Mouse (Mus musculus) mouse trophoblast stem cell (cell line): ENCODE measurements around the gene Abl2.
"Not testable (repeated sequence)": the region's sequence is repeated elsewhere in the genome, so short reads cannot be mapped to it uniquely, and the experiment has no call there.

Experiments
- in situ Hi-C, 2 experiments: fragments of 300-500 bp; cut with MseI, MboI; formaldehyde crosslinking; loops; 2 replicates in 1 of 2; 3 replicates in 1 of 2; pipeline ENCODE4 v1.15.1; 2025

Gene Abl2

DNA sequence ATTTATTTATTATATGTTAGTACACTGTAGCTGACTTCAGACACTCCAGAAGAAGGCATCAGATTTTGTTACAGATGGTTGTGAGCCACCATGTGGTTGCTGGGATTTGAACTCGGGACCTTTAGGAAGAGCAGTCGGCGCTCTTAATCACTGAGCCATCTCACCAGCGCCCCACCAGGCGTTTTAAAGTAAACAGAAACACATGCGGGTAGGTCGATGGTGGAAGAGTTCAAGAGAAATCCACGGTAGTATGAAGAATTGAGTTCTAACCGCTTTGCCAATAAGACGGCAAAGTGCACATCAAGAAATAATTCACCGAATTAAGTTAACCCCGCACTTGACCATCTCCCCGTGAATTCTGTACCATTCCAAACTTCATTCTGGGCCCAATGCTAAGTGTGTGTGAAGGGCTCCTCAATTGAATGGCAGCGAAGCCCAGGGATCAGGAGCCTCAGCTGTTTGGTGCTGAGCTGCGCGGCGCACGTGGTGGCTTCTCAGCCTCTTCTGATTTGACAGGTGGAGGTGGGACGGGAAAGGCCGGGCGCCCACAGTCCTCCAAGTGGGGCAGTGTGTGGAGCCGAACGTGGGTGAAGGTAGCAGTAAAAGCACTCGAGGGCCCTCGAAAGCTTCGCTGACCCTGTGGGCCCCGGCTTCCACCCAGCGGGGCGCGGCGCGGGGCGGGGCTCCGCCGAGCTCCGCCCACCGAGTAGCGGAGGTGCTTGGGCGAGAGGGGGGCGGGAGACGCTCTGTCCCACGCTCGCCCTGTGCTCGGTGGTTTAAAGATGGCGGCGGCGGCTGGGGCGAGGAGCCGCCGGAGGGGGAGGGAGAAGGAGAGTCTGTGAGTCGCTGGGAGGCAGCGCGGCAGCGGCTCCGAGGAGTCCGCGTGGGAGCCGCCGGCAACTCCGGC, at the start of gene Abl2:
Abl2 (plus strand) TSS at position 763 of the 907 bp plus-strand sequence.
- in situ Hi-C loops = no loop called here

DNA sequence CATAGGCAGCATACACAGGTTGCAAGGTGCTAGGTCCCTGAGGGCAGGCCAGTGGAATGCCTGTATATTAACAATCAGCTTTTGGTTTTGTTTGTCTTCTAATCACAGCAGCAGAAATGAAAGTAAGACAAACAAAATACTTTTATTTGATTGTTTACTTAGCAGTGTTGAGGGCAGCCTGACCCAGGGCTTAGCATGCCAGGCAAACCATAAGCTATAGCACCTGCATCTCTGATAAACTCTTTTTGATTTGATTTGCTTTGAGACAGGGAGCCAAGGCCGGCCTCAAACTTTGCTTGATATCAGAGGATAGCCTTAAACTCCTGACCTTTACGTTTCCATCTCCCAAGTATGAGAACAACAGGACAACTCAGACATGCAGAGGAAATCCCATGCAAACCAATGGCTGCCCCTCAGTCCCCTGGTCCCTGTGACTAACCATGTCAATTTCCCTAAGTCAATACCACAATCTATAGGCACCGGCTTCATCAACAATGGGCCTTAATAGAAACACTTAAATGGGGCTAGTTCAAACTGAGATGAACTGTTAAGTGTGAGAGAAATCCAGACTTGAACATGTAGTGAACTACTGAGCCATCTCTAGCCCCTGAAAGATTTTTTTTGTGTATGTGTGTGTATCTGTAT, 38.3 kb upstream of the Abl2 start:
- in situ Hi-C loops = no loop called here

DNA sequence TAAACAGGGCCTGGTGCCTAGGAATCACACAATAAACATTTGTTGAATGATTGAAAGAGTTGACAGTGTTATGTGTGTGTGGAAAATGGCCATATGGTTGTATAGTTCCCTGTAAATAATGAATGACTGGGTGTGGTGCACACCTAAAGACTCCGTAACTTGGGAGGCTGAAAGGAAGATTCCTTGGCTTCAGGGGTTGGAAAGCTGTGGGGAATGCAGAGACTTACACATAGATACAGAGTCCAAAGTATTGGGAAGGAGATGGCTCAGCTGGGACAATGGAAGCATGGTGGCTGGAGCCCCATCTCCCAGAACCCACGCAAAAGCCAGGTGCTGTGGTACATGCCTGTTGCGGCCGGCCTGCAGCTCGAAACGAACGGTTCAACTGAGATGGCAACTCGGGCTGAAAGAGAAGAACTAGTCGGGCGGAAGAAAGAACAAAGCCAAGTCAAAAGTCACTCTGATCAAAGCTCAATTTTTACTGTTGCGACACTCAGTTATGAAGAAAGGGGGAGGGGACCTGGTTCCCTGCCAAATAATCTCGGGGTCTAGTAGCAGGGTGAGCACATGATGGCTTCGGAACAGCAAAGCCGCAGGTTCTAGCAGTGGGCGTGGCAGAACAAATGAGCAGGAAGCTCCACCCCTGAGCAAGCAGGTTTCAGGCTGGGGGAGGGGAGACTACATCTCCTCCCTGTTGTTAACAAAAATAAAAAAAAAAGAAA, 36.6 kb upstream of the Abl2 start:
- in situ Hi-C loops = no loop called here

DNA sequence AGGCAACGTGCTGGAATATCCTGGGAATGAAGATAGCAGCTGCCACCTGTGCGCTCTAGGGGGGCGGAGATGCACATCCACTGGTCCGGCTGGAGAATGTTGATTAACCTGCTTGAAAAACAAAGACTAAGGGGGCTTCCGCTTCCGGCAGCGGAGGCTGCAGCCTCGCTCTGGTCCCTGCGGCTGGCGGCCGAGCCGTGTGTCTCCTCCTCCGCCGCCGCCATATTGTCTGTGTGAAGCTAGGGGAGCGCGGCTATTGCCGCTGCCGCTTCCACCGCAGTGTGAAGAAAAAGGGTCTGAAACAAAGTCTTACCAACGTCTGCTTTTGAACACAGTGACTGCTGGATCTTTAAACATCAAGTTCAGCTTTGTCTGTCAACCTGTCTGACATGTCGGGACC, 34.7 kb upstream of the Abl2 start, which contains the start of gene Gm10031:
Gm10031 (plus strand) TSS at position 171 of the 400 bp plus-strand sequence.
- in situ Hi-C loops = not testable (repeated sequence)

DNA sequence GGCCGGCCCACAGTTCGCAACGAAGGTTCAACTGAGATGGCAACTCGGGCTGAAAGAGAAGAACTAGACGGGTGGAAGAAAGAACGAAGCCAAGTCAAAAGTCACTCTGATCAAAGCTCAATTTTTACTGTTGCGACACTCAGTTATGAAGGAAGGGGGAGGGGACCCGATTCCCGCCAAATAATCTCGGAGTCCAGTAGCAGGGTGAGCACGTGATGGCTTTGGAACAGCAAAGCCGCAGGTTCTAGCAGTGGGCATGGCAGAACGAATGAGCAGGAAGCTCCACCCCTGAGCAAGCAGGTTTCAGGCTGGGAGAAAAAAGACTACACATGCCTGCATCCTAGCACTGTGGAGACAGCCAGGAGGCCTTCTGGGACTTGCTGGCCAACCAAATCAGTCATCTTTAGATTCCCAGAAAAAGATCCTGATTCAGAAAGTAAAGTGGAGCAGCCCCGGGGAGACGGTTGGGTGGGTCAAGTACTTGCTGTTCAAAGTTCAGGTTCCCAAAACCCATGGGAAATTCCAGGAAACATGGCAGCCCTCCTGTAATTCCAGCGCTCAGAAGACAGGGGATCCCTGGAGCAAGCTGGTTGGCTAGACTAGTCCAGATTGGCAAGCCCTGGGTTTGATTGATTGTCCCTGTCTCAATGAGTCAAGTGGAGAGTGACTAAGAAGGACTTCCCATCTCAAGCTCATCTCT, 26.0 kb upstream of the Abl2 start:
- in situ Hi-C loops = not testable (repeated sequence)

DNA sequence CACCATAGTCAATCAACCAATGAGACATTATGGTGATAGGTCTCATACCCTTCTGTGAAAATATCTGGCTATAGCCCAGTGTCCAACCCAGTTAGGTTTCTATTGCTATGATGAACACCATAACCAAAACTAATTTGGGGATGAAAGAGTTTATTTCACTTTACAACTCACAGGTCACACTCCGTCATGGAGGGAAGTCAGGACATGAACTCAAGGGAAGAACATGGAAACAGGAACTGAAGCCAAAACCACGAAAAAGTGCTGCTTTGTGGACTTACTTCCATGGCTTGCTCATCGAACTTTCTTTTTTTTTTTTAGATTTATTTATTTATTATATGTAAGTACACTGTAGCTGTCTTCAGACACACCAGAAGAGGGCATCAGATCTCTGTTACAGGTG, 25.1 kb upstream of the Abl2 start:
- in situ Hi-C loops = no loop called here

DNA sequence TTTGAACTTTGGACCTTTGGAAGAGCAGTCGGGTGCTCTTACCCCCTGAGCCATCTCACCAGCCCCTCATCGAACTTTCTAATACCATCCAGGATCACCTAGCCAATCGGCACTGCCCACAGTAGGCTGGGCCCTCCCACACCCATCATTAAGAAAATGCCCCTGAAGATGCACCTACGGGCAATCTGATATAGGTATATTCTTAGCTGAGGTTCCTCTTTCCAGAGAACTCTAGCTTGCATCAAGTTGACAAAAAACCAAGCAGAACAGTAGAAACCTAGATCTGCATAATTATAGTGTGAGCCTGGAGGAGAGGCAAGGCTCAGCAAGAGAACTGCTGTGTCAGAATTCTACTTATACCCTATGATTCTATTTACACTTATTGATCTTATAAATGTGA, 24.7 kb upstream of the Abl2 start:
- in situ Hi-C loops = no loop called here

DNA sequence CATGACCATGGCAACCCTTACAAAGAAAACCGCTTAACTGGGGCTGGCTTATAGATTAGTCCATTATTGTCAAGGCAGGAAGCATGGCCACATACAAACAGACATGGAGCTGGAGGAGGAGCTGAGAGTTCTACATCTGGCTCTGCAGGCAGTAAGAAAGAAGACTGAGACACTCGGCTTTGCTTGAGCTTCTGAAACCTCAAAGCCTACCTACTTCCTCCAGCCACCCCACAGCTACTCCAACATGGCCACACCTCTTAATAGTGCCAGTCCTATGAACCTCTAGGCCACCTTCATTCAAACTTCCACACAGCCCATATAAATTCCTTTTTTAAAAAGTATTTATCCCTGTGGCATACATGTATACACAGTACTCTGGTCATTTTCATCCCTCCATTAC, 21.6 kb upstream of the Abl2 start:
- in situ Hi-C loops = no loop called here

DNA sequence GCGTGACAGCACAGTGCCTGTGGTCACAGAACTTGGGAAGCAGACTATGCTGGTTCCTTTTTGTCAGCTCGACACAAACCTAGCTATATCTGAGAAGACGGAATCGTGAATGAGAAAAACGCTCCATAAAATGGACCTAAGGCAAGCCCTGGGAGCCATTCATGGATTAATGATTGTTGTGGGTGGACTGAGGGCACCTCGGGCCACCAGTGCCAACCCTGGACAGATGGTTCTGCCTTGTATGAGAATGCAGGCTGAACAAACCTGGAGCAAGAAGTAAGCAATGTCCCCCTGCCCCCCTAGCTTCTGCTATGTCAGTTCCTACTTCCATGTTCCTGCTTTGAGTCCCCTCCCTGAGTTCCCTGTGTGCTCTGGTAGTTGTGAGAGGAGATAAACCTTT, 20.9 kb upstream of the Abl2 start:
- in situ Hi-C loops = no loop called here

DNA sequence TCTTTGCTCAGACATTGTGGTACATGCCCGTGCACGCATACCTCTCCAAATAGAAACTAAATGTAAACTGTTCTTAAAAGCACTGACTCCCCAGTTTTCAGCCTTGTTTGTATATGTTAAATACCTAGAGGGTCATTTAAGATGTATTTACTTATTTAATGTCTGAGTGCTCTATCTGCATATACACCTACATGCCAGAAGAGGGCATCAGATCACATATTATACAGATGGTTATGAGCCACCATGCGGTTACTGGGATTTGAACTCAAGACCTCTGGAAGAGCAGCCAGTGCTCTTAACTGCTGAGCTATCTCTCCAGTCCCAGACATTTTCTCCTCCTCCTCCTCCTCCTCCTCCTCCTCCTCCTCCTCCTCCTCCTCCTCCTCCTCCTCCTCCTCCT, 20.2 kb upstream of the Abl2 start:
- in situ Hi-C loops = no loop called here

DNA sequence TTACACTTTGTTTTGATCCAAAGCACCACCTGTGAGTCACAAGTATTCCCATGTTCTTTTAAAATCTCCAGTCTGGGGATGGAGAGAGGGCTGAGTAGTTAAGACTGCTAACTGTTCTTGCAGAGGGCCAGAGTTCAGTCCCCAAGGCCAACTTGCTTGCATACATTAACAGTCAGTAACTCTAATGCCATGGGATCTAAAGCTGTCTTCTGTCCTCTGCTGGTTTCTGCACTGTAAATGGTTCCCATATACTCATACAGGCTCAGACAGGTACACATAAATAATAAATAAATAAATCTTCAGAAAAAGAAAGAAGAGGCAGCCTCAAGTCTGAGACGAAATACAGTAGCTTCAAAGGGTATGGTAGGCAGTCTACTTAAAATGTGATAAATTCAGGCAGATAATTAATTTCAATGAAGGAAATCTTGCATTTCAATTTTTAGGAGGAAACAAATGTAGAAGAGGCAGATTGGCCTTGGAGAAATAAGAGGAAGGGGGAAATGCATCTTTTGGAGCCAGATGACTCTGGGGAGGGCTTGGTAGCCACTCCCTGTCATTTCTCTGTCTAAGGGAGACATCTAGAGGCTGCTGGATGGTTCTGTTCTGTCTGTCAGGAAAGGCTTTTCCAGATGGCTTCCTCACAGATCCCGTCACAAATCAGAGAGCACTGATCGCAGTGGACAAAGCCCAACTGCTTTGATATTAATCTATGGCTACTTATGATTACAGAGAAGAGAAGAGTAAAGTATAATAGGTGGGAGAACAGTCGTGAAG, 18.6 kb upstream of the Abl2 start:
- in situ Hi-C loops = no loop called here

DNA sequence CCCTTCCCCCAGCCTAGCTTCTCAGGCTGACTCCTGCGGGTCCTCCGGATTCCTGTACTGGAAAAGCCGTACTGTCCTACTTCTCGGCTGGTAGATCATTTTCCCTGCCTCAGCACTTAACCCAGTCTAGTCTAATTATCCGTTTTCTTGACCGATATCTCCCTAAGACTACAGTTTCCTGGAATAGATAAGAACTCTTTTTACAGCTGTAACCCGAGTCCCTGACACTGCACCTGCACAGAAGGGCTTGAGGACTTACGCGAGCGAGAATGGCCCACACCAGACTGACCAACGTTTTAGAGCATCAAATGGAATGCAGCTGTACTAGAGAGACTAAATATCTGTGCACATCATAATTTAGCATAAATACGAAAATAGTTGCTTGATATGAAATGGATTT, 14.6 kb upstream of the Abl2 start:
- in situ Hi-C loops = no loop called here

DNA sequence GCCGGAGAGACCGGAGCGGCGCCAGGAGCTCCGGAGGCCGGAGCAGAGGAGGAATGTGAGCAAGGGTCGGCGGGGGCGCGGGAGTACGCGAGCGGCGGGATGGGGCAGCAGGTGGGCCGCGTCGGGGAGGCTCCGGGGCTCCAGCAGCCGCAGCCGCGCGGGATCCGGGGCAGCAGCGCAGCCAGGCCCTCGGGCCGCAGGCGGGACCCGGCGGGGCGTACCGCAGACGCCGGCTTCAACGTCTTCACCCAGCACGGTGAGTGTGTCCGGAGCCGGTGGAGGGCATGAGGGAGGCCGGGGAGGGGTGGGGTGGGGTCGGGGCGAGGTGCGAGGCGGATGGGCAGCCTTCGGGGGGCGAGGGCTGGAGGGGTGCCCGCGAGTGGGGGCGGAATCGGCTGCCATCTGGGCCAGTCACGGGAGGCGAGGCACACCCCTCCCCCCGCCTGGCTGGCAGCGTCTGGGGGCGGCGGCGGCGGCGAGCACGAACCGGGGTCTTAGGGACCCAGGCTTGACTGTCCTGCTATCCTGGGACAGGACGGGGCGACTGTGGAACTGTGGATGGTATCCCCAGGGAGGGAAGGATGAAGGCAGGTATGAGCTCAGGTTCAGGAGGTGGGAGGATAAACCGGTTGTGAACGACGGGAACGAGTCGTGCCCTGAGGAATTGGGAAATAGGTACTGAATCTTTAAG, 509 bp downstream of the Abl2 start:
- in situ Hi-C loops = no loop called here

DNA sequence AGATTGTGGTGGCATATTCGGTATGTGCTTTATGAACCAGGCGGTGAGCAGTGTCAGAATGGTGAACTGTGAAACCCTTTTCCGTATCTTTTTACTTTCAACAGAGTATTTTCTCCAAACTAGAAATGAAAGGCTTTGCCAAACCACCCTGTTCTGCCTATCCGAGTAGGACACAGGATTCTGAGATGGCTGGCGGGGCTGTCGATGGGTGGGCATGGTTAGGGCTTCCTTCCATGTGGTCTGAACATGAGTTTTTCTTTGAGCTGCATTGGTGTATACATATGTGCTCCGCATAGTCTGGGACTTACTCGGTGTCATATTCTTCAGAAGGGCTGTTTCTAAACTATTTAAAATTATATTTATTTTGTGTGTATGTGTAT, 1.0 kb downstream of the Abl2 start:
- in situ Hi-C loops = no loop called here

DNA sequence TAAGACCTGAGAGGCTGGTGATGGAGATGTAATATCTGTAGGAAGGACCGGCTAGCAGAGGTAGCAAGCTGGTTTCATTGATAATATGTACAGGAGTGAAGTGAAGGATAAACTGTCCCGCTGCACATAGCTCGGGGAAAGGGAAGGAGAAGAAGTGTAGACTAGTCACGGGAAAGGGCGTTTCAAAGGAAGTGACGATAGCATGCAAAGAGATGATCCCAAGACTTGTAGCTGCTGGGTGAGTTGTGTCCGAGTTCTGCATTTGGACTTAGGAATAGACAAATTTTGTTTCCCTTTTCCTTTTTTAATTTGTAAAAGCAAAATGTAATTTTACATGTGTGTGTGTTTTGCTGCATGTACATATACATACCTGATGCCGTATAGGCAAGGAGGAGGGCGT, 1.9 kb downstream of the Abl2 start:
- in situ Hi-C loops = no loop called here

DNA sequence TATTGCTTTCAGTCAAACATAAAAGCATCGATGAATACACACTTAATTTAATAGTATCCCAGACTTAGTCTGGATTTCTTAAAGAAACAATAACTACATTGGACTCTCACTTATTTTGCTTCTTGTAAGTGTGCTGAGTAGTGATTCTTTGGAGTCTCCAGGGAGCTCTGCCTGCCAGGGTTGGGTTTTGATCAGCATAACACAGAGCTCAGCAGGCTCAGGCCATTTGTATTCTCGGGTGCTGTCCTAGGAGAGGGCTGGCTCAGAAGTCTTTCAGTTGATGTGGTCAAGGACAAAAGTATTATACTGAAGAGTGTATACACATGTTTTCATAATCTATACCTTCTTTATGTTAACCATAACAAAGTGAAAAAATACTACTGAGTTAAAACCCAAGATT, 6.7 kb downstream of the Abl2 start:
- in situ Hi-C loops = no loop called here

DNA sequence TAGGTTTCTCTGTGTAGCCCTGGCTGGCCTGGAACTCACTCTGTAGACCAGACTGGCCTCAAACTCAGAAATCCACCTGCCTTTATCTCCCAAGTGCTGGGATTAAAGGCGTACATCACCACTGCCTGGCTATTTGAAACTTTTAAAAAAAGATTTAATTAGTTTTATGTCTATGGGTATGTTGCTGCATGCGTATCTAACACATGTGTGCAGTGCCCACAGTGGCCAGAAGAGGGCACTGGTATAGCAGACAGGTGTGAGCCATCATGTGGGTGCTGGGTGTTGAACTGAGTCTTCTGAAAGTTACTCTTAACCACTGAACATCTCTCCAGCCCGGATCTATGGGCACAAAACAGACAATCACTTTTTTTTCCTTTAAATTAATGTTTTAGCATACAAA, 7.5 kb downstream of the Abl2 start:
- in situ Hi-C loops = no loop called here

DNA sequence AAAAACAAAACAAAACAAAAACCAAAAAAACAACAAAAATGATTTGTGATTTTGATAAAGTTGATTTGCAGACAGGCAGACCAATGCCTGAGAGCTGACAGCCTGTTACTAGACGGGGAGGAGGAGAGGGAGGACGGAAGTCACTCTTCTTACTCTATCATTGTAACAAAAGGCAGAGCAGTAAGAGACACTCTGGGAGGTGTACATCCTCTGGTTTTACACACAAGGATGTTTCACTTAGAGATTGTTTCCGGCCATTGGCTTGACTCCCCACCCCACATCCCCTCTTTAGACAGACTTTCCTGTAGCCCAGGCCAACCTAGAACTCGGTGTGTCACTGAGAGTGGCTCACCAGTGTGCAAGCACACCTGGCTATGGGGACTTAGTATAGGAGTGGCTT, 11.0 kb downstream of the Abl2 start:
- in situ Hi-C loops = no loop called here

DNA sequence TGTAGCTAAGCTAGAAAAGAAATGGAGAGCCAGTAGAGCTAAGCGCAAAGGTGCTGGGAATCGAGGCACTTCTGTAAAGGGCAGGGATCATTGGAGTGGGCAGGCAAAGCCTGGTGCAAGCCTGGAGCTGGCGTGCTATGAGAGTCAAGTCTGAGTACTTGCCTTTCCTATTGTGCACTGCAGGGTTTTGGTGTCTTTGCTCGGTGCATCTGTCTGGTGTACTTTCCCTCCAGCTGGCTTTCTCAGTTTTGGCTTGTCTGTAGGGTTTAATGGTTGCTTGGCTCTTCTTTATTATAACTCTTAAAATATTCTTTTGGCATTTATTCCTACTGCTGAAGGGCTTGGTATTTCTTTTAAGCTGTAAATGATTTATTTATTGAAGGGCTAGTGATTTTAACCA, 14.4 kb downstream of the Abl2 start:
- in situ Hi-C loops = no loop called here

DNA sequence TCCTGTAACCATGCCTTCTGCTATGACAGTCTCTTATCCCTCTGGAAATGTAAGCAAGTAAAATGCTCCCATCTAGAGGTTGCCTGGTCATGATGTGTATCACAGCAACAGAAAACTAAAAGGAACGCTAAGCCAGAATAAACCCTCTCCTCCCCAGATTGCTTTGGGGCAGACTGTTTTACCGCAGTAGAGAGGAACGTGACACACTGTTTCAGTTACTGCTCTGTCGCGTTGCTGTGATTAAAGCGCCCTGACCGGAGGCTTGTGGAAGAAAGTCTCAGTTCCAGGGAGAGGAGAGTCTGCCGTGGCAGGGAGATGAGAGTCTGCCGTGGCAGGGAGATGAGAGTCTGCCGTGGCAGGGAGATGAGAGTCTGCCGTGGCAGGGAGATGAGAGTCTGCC, 22.6 kb downstream of the Abl2 start:
- in situ Hi-C loops = no loop called here

DNA sequence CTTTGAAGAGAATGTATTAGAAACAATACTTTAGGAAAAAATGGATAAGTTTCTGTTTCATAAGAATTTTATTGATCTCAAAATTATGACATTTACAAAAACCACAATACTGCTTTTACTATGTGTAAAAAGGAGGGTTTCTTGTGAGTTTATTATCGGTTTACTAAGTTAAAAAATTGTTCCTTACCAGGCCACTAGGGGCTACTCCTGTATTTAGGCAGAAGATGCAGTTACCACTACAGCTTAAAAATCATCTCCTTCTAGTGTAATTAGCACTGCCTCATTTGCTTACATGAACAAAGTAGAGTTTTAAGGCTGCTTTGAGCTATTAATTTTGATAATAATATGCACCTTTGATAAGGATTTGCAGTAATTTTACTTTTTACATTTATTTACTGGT, 25.6 kb downstream of the Abl2 start:
- in situ Hi-C loops = no loop called here
